In genomic region chr15:6705351-6705901, GRCm38 (mm10) we compare ENCODE assay signal across 15 mouse cellular contexts. TPM values are rescaled to one million over a fixed set of nuclear protein-coding genes. Genes with fewer than 3 reads are reported as not detected.
A peak's percentile ranks its signal among the peaks of the same experiment; 100 is the strongest.
DNase-seq lines count a peak whose midpoint lies in the region; ATAC-seq and TF ChIP-seq lines count a peak whose summit lies in the region.
"Had no signal": no experiment of that assay in that cellular context is flagged by ENCODE, and none has a peak within 500 bp of the region (broad histone marks: within the 10 kb centered on the region; RNA-seq: fewer than 3 reads in every experiment).

No protein-coding gene starts in this region.

- H3K27ac ChIP-seq in stomach, embryonic 15.5 days: no peak overlapping the region
- H3K27ac ChIP-seq in stomach, postnatal 0 days (replicated peaks): no peak overlapping the region
- H3K27ac ChIP-seq in macrophage: no peak overlapping the region
- H3K27ac ChIP-seq in forebrain, embryonic 13.5 days: no peak overlapping the region
- H3K27ac ChIP-seq in heart, embryonic 12.5 days (ENCODE audit: poor library complexity, severe bottlenecking): no peak overlapping the region
- H3K27ac ChIP-seq: embryonic facial prominence, embryonic 15.5 days; heart, embryonic 13.5 days; hindbrain, postnatal 0 days had no signal

- peaks cover 2% of the 10 kb centered on the region; the same call in 1 of the 2 replicates for H3K4me1 ChIP-seq in stomach, embryonic 15.5 days
- H3K4me1 ChIP-seq in stomach, postnatal 0 days (replicated peaks; ENCODE audit: control insufficient read depth, insufficient read depth): no peaks in the 10 kb centered on the region
- H3K4me1 ChIP-seq in forebrain, embryonic 13.5 days: peaks cover 12% of the 10 kb centered on the region
- H3K4me1 ChIP-seq in heart, embryonic 12.5 days (replicated peaks): 0 out of 2 replicates have a peak, but pooled peaks cover 12% of the 10 kb centered on the region

- no peak for TF ChIP-seq EP300 in stomach, postnatal 0 days (optimal IDR thresholded peaks at IDR 0.05)

- H3K4me2 ChIP-seq in stomach, embryonic 15.5 days: no peak overlapping the region
- no peak overlapping the region for H3K4me2 ChIP-seq in stomach, postnatal 0 days (replicated peaks; ENCODE audit: low read depth)
- H3K4me2 ChIP-seq in forebrain, embryonic 13.5 days: no peak overlapping the region
- no peak overlapping the region for H3K4me2 ChIP-seq in heart, embryonic 12.5 days
- H3K4me2 ChIP-seq: embryonic facial prominence, embryonic 15.5 days; heart, embryonic 13.5 days had no signal

- H3K27me3 ChIP-seq in stomach, embryonic 15.5 days (replicated peaks): no peaks in the 10 kb centered on the region
- H3K27me3 ChIP-seq in stomach, postnatal 0 days (ENCODE audit: control insufficient read depth, insufficient read depth, low read length): no peaks in the 10 kb centered on the region
- 0 out of 2 replicates have a peak, but pooled peaks cover 3% of the 10 kb centered on the region for H3K27me3 ChIP-seq in forebrain, embryonic 13.5 days
- no peaks in the 10 kb centered on the region for H3K27me3 ChIP-seq in heart, embryonic 12.5 days (replicated peaks)
- H3K27me3 ChIP-seq: heart, embryonic 13.5 days had no signal

- H3K9me3 ChIP-seq in stomach, embryonic 15.5 days: no peaks in the 10 kb centered on the region
- no peaks in the 10 kb centered on the region for H3K9me3 ChIP-seq in stomach, postnatal 0 days (ENCODE audit: control insufficient read depth, low read length)
- H3K9me3 ChIP-seq in forebrain, embryonic 13.5 days (replicated peaks): no peaks in the 10 kb centered on the region
- no peaks in the 10 kb centered on the region for H3K9me3 ChIP-seq in heart, embryonic 12.5 days (replicated peaks)
- H3K9me3 ChIP-seq: embryonic facial prominence, embryonic 15.5 days; heart, embryonic 13.5 days had no signal

- no peaks in the 10 kb centered on the region for H3K36me3 ChIP-seq in stomach, embryonic 15.5 days
- H3K36me3 ChIP-seq in stomach, postnatal 0 days (ENCODE audit: control insufficient read depth, insufficient read depth, low read length): no peaks in the 10 kb centered on the region
- no peaks in the 10 kb centered on the region for H3K36me3 ChIP-seq in macrophage (ENCODE audit: inconsistent target)
- H3K36me3 ChIP-seq in forebrain, embryonic 13.5 days (ENCODE audit: poor library complexity, severe bottlenecking): no peaks in the 10 kb centered on the region
- H3K36me3 ChIP-seq in heart, embryonic 12.5 days: no peaks in the 10 kb centered on the region
- H3K36me3 ChIP-seq: embryonic facial prominence, embryonic 15.5 days; heart, embryonic 13.5 days had no signal

- DNase-seq in stomach, postnatal 0 days (ENCODE audit: low spot score): no peak
- no peak for DNase-seq in adrenal gland, adult 18-20 months (ENCODE audit: low spot score in 2 of 2)
- DNase-seq in ovary, adult 18-20 months (ENCODE audit: low spot score): no peak
- DNase-seq: adrenal gland, postnatal 10 days; cerebellum, postnatal 14 days; kidney, postnatal 14 days had no signal

- WGBS in stomach, embryonic 15.5 days: 40% methylated on average over 7 of the region's 7 CpGs
- 53% methylated on average over 7 of the region's 7 CpGs for WGBS in stomach, postnatal 0 days
- WGBS in macrophage (ENCODE audit: missing documents): 0% methylated on average over 6 of the region's 7 CpGs
- WGBS in forebrain, embryonic 13.5 days: 74% methylated on average over 7 of the region's 7 CpGs
- WGBS in heart, embryonic 12.5 days: 31% methylated on average over 7 of the region's 7 CpGs

- H3K4me3 ChIP-seq in stomach, embryonic 15.5 days (replicated peaks): no peak overlapping the region
- H3K4me3 ChIP-seq in stomach, postnatal 0 days (ENCODE audit: low read depth, low read length): no peak overlapping the region
- H3K4me3 ChIP-seq in macrophage (ENCODE audit: inconsistent target): peak overlapping the region; percentile 35
- H3K4me3 ChIP-seq in forebrain, embryonic 13.5 days: no peak overlapping the region
- H3K4me3 ChIP-seq in heart, embryonic 12.5 days: no peak overlapping the region
- H3K4me3 ChIP-seq: embryonic facial prominence, embryonic 15.5 days; heart, embryonic 13.5 days had no signal

- no peak for TF ChIP-seq CTCF in stomach, postnatal 0 days (IDR thresholded peaks at IDR 0.05; ENCODE audit: low read depth)

- ATAC-seq in stomach, embryonic 15.5 days (ENCODE audit: insufficient read depth, low FRiP score, low read depth): peak; percentile 4; the same call in 1 of the 2 replicates
- no peak for ATAC-seq in stomach, postnatal 0 days (ENCODE audit: low FRiP score, low TSS enrichment)
- peak; percentile 62 for ATAC-seq in common myeloid progenitor, adult 5-6 weeks (replicated peaks; ENCODE audit: low read depth, poor library complexity, severe bottlenecking)
- ATAC-seq in forebrain, embryonic 13.5 days: no peak
- no peak for ATAC-seq in heart, embryonic 12.5 days (ENCODE audit: insufficient number of reproducible peaks, low FRiP score)
- ATAC-seq: hindbrain, postnatal 0 days; midbrain, embryonic 16.5 days had no signal

- peaks cover 17% of the 10 kb centered on the region for H3K79me2 ChIP-seq in macrophage (ENCODE audit: inconsistent target)

- H3K9ac ChIP-seq in stomach, embryonic 15.5 days: no peak overlapping the region
- no peak overlapping the region for H3K9ac ChIP-seq in stomach, postnatal 0 days (ENCODE audit: low read length)
- no peak overlapping the region for H3K9ac ChIP-seq in forebrain, embryonic 13.5 days
- H3K9ac ChIP-seq in heart, embryonic 12.5 days: no peak overlapping the region
- H3K9ac ChIP-seq: embryonic facial prominence, embryonic 15.5 days; heart, embryonic 13.5 days had no signal

RNA-seq across cellular contexts. Expression of gene Rictor, which starts 2.8 kb away (rescaled TPM):
- 35.9 and 38.9 TPM in 2 replicates for polyA plus RNA-seq in stomach, embryonic 15.5 days (2015; fragmentation: Nextera tagmentation; extraction: Ambion mirVana)
- 17.1 and 18.1 TPM in 2 replicates for polyA plus RNA-seq in stomach, postnatal 0 days (2015; fragmentation: Nextera tagmentation; extraction: Ambion mirVana)
- 48.0 and 55.8 TPM in 2 replicates for total RNA-seq in common myeloid progenitor, adult 5-6 weeks (2017)
- 100 to 1,000 TPM in 25 of 26 experiments, 10 to 100 TPM in 1; 96.5 to 247 (median 134) TPM for total RNA-seq in macrophage (2018; cell fraction: chromatin; rRNA removed)
- total RNA-seq in macrophage (2018; cell fraction: cytosol; rRNA removed): 10 to 100 TPM in 23 of 26 experiments, 1 to 10 TPM in 3; 9.3 to 17.9 (median 11.7) TPM
- total RNA-seq in macrophage (2018; cell fraction: nucleus; rRNA removed): 100 to 1,000 TPM in 3 of 26 experiments, 10 to 100 TPM in 23; 58.0 to 213 (median 77.1) TPM
- polyA plus RNA-seq in macrophage (2018): 3.2 to 5.9 TPM (median 5.6 TPM) in 3 replicates
- polyA plus RNA-seq in forebrain, embryonic 13.5 days (2015; fragmentation: Nextera tagmentation; extraction: Ambion mirVana): 50.1 and 53.5 TPM in 2 replicates
- 10 to 100 TPM; 18.9 to 26.6 TPM for total RNA-seq in adrenal gland, adult 18-20 months (2021)
- 33.5 and 34.4 TPM in 2 replicates for polyA plus RNA-seq in heart, embryonic 12.5 days (2016; fragmentation: Nextera tagmentation; extraction: Ambion mirVana)

Comparison
In these comparisons a context has a peak if more than half of its experiments do, and no peak if none do; other contexts are left out.
1. ATAC-seq: peak in stomach, embryonic 15.5 days (single experiment) and common myeloid progenitor, adult 5-6 weeks (single experiment); none in stomach, postnatal 0 days (single experiment), forebrain, embryonic 13.5 days (single experiment) and heart, embryonic 12.5 days (single experiment).